Mouse (Mus musculus): ENCODE data around the gene Gm28053. TPM values are rescaled to one million over a fixed set of nuclear protein-coding genes. Genes with fewer than 3 reads are reported as not detected.
"Not testable (repeated sequence)": the region's sequence is repeated elsewhere in the genome, so short reads cannot be mapped to it uniquely, and the experiment has no call there.

Gm28053 gene
- 1 to 10 TPM; 2.4 to 4.7 TPM for total RNA-seq (2021)
- long read RNA-seq, experiment 1, partial matches to known transcripts: 0 of 5 reads
- long read RNA-seq, experiment 1, other reads (novel, unspliced or antisense): 3 of 5 reads
- long read RNA-seq, experiment 2, partial matches to known transcripts: 0 of 3 reads
- long read RNA-seq, experiment 2, other reads (novel, unspliced or antisense): 2 of 3 reads

DNA sequence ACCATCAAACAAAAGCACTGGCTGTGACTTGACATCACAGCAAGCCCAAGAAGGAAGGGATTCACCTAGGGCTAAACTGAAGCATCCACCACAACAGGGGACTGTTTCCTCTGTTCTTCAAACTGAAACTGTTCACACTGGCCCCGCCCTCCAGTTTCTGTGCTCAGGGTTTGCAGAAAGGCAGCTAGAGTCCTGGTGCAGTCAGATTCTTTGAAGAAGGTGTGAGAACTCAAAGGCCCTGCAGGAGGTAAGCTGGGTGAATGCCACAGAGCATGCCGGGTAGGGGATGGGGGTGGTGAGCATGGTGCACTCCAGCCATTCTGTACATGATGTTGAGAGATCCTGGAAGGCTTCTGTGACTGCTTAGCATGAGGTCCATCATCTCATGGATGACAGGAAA, at the start of gene Gm28053, which contains the start of gene Gimap7:
TSS of gene Gm28053 (plus strand) at position 153 of the 400 bp plus-strand sequence.
TSS of gene Gimap7 (plus strand) at position 167 of the 400 bp plus-strand sequence.
- DNase-seq (ENCODE audit: low spot score in 2 of 2): no peak

GRCm38 (mm10) chr6:48669446-48669969, 48.9 kb upstream of the Gm28053 start:
- DNase-seq (ENCODE audit: low spot score in 2 of 2): no peak

- DNase-seq (ENCODE audit: low spot score in 2 of 2): no peak
Measured at GRCm38 (mm10) chr6:48674291-48675058, 43.9 kb upstream of the Gm28053 start.

DNA sequence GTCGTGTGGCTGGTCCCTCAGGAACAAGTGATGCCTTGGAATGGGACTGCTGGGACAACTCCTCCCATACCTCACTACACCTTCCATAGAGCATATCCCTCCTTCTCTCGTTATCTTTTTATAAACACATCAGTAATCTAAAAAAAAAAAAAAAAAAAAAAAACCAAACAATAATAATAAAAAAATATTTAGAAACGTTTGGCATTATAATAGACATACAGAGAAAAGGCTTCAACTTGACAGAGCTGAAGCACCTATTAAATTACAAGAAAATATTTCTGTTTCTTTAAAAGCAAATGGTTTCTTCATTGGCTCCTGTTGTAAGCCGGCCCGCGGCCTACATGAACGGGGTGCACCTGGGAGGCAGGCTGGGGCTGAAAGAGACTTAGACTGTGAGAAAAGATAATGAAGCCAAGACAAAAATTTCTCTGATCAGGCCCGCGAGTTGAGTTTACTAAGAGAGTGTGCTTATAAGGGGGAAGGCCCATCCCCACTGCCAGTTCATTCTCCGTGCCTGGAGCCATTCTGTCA, 42.9 kb upstream of the Gm28053 start:
- no peak for DNase-seq (ENCODE audit: low spot score in 2 of 2)

GRCm38 (mm10) chr6:48675931-48676859, 42.2 kb upstream of the Gm28053 start, which contains the start of gene Gimap9:
Gimap9 (plus strand) TSS chr6:48676129.
- no peak for DNase-seq (ENCODE audit: low spot score in 2 of 2)

- no peak for DNase-seq (ENCODE audit: low spot score in 2 of 2)
Measured at GRCm38 (mm10) chr6:48676860-48677415, 41.5 kb upstream of the Gm28053 start.

DNA sequence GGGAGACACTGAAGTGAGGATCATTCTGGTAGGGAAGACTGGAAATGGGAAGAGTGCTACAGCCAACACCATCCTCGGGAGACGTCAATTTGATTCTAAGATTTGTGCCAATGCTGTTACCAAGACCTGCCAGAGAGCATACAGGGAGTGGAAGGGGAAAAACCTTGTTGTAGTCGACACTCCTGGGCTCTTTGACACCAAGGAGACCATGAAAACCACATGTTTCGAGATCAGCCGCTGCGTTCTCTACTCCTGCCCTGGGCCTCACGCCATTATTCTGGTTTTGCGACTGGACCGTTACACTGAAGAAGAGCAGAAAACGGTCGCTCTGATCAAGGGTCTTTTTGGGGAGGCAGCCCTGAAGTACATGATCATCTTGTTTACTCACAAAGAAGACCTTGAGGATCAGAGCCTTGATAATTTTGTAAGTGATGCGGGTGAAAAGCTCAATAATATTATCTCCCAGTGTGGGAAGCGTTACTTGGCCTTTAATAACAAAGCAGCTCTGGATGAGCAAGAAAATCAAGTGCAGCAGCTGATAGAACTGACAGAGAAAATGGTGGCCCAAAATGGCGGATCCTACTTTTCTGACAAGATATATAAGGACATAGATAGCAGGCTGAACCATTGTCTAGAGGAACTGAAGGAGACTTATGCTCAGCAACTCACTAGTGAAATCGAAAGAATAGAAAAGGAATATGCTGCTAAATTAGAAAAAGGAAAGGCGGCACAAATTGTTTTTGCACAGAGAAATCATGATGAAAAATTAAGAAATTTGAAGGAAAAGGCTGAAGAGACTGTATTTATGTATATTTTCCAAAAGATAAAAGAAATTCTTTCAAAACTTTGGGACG, 40.7 kb upstream of the Gm28053 start:
- DNase-seq (ENCODE audit: low spot score in 2 of 2): no peak

GRCm38 (mm10) chr6:48678391-48678790, 40.0 kb upstream of the Gm28053 start:
- no peak for DNase-seq (ENCODE audit: low spot score in 2 of 2)

DNA sequence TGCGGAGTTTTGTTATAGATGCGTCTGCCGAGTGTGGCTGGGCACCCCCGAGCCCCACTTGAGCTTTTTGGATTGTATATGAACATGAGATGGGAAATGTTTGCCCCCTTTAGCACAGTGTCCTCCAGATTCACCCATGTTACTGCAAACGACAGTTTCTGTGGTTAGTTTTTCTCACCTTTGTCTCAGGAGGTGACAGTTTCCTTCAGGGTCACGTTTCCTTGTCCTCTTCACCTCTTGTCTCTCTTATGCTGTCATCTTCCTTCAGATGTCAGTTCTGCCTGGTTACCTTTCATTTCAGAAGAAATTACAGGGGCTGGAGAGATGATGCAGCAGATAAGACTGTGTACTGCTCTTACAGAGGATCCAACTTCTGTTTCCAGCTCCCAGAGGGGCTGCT, 38.7 kb upstream of the Gm28053 start:
- no peak for DNase-seq (ENCODE audit: low spot score in 2 of 2)

DNA sequence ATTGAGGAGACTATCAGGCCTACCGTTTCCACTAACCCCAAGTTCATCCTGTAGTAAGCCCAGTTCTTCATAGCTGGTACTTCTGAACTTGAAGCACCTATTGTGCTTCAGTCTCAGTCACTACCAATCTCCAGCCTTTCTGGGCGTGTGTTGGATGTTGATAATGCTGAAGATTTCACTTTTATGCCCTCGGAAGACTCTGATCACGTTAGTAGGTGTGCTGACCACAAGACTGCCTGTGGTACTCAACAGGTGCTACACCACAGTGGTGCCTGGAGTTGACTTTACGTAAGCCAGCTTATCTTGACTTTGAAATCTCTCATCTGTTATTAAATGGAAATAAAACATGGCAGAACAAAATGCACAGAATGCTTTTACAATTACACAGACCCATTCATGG, 38.0 kb upstream of the Gm28053 start:
- no peak for DNase-seq (ENCODE audit: low spot score in 2 of 2)

DNA sequence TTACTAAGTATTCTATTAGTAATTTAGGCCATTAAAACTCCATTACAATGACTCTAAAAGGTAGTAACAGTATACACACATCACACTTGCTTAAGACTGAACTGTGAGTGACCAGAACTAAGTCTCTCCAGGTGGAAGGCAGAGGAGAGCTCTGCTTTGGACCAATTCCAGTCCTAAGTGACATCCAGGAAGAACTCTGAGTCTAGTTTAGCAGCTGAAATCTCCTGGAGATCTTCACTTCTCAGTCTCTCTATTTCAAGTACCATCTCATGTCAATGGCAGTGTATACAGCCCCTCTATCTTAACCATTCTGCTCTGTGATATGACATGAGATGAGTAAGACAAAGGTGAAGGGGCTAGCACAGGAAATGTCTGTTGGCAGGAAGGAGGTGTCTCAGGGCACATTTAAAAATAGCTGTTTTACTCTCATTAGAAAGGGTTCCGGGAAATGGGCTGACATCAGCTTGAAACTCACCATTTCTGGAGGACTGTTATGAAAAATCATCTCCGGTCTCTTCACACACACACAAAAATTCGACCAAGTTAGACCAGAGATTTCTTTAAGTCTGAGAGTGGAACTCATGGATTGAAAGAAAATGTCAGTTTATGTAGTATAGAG, 36.8 kb upstream of the Gm28053 start:
- no peak for DNase-seq (ENCODE audit: low spot score in 2 of 2)

DNA sequence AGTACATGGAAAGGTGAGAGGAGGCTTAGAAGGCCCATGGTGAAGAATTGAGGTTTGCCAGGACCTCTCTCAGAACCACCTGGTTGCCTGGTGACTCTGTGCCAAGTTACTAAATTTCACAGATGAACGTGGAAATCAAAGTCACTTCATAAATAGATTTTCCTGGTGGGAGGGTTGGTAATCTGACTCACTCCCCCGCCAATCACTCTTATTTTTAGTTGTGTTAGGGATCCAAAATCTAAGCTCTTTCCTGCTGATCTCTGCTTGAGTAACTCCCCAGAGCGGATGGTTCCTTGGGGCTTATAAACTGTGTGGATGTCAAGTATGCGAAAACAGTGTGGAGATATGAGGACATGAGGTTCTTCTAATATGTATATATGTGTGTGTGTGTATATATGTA, 36.1 kb upstream of the Gm28053 start:
- DNase-seq (ENCODE audit: low spot score in 2 of 2): no peak

DNA sequence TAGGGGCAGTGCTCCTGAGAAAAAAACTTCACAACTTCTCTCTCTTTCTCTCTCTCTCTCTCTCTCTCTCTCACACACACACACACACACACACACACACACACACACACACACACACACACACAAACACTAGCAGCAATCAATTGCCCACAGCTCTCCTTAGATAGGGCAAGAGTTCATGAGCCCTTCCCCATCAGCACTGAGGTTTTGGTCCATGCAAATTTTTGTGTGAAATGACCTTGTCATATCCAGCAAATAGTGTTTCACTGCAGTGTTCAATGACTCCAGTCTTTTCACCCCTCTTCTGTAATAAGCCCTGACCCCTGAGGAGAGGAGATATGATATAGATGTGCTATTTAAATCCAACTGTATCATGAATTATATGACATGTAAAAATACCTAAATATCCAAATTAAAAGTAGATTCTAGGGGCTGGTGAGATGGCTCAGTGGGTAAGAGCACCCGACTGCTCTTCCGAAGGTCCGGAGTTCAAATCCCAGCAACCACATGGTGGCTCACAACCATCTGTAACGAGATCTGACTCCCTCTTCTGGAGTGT, 35.1 kb upstream of the Gm28053 start:
- DNase-seq (ENCODE audit: low spot score in 2 of 2): not testable (repeated sequence)

- no peak for DNase-seq (ENCODE audit: low spot score in 2 of 2)
Measured at GRCm38 (mm10) chr6:48684319-48684718, 34.1 kb upstream of the Gm28053 start, which contains the start of gene Gimap4. Gimap4 (plus strand) TSS chr6:48684549.

DNA sequence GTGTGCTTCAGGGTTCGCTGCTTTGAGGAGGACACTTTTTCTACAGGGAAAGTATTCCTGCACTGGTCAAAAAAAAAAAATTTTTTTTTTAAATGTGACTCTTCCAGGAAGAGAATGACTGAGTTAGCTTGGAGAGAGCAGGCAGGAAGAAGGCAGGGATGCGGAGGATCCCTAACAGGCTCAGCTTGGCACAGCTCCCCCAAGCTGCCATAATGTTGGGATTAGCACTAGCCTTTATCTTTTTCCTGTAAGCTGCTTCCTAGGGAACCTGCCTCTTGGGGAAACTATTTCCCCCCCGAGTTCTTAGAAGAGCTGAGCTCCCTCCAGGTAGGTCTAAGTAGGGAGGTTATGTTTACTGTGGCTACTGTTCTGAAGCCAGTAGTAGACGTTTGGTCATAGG, 33.6 kb upstream of the Gm28053 start:
- no peak for DNase-seq (ENCODE audit: low spot score in 2 of 2)

- DNase-seq (ENCODE audit: low spot score in 2 of 2): no peak
Measured at GRCm38 (mm10) chr6:48685251-48685650, 33.2 kb upstream of the Gm28053 start.

GRCm38 (mm10) chr6:48685694-48686665, 32.4 kb upstream of the Gm28053 start:
- DNase-seq (ENCODE audit: low spot score in 2 of 2): no peak

- DNase-seq (ENCODE audit: low spot score in 2 of 2): no peak
Measured at GRCm38 (mm10) chr6:48687077-48687476, 31.3 kb upstream of the Gm28053 start.
